Mouse (Mus musculus) C2C12 (cell line): ENCODE data around the gene Asl. TPM values are rescaled to one million over a fixed set of nuclear protein-coding genes. Genes with fewer than 3 reads are reported as not detected.

Experiments used
- H3K27me3 ChIP-seq: one replicate; pipeline ENCODE4 v1.6.1; 2011; ENCODE audit not compliant: control insufficient read depth, insufficient read depth, insufficient read length
- H3K36me3 ChIP-seq: one replicate; pipeline ENCODE4 v1.6.1; 2011; ENCODE audit not compliant: control insufficient read depth, insufficient read depth
- H3K4me3 ChIP-seq: one replicate; pipeline ENCODE4 v1.5.1; 2011; ENCODE audit warnings: mild to moderate bottlenecking, control low read depth; ENCODE audit not compliant: poor library complexity, insufficient read depth, severe bottlenecking
- H3K79me2 ChIP-seq: one replicate; pipeline ENCODE4 v1.6.1; 2011; ENCODE audit not compliant: control insufficient read depth, insufficient read depth
- H3K79me3 ChIP-seq: one replicate; pipeline ENCODE4 v1.6.1; 2011; ENCODE audit warnings: low read depth, control low read depth
- H3ac ChIP-seq: one replicate; pipeline ENCODE3; 2011; ENCODE audit warnings: low read depth; ENCODE audit not compliant: control insufficient read depth, insufficient read length
- CEBPB ChIP-seq: IDR thresholded peaks from one replicate; pipeline ENCODE4 v1.6.1; 2011; ENCODE audit warnings: low read depth, mild to moderate bottlenecking, control low read depth, moderate library complexity
- CTCF ChIP-seq: IDR thresholded peaks from one replicate; pipeline ENCODE4 v1.5.1; 2011; ENCODE audit not compliant: control insufficient read depth, insufficient read depth, insufficient read length
- FOSL1 ChIP-seq: IDR thresholded peaks from one replicate; pipeline ENCODE4 v1.8.0; 2011; ENCODE audit warnings: mild to moderate bottlenecking, low read length; ENCODE audit not compliant: poor library complexity, insufficient read depth, severe bottlenecking
- MAX ChIP-seq: IDR thresholded peaks from one replicate; pipeline ENCODE4 v1.6.1; 2011; ENCODE audit warnings: mild to moderate bottlenecking, control low read depth
- MYOD1 ChIP-seq: IDR thresholded peaks from one replicate; pipeline ENCODE4 v1.6.1; 2011; ENCODE audit warnings: low read depth; ENCODE audit not compliant: control insufficient read depth, insufficient read length
- MYOG ChIP-seq: IDR thresholded peaks from one replicate; pipeline ENCODE4 v1.6.1; 2011; ENCODE audit not compliant: control insufficient read depth, insufficient read length; ENCODE audit errors: extremely low read depth
- USF1 ChIP-seq: IDR thresholded peaks from one replicate; pipeline ENCODE4 v1.6.1; 2011; ENCODE audit warnings: low read depth, mild to moderate bottlenecking, control low read depth, moderate library complexity
- polyA plus RNA-seq: library from polyadenylated mRNA; unstranded; fragments of >200 nt; fragmentation: generic; extraction: Trizol; gene quantifications from one replicate; pipeline ENCODE4 v1.2.1, GENCODE M21; 2012; ENCODE audit warnings: missing spikeins

Gene Asl
- polyA plus RNA-seq, 1 experiment, result 26.4 TPM

GRCm38 (mm10) chr5:129966448-129966847, 62.6 kb downstream of the Asl start:
- Histone ChIP-seq H3K27me3 (no peaks in the 10 kb centered on the region), H3K4me3 (no peak overlapping the region), H3K79me2 (peaks cover 68% of the 10 kb centered on the region), H3K79me3 (peaks cover 13% of the 10 kb centered on the region), H3K36me3 (no peaks in the 10 kb centered on the region), H3ac (no peak overlapping the region)
- TF ChIP-seq MYOG (no peak), USF1 (no peak)

GRCm38 (mm10) chr5:129963224-129963623, 65.8 kb downstream of the Asl start:
- no peak overlapping the region for H3ac ChIP-seq
- no peaks in the 10 kb centered on the region for H3K27me3 ChIP-seq
- H3K4me3 ChIP-seq, result no peak overlapping the region
- peaks cover 26% of the 10 kb centered on the region for H3K79me3 ChIP-seq
- TF ChIP-seq MYOG (no peak), CEBPB (no peak), MAX (no peak), USF1 (no peak), FOSL1 (no peak), CTCF (no peak), MYOD1 (no peak)
- no peaks in the 10 kb centered on the region for H3K36me3 ChIP-seq
- H3K79me2 ChIP-seq, result peaks cover 80% of the 10 kb centered on the region

Other genes starting within 250 kb of the Asl start
- 131 TPM for gene Psph, start 241.8 kb downstream of the Asl start, polyA plus RNA-seq
- 48.6 TPM for gene Sumf2, start 182.3 kb downstream of the Asl start, polyA plus RNA-seq
- gene Chchd2, start 141.8 kb downstream of the Asl start, polyA plus RNA-seq, result 856 TPM
- gene Zbed5, start 133.5 kb downstream of the Asl start, polyA plus RNA-seq, result 1.4 TPM
- gene Phkg1, start 130.7 kb downstream of the Asl start, polyA plus RNA-seq, result 0.15 TPM
- 0.28 TPM for gene Nupr1l, start 120.7 kb downstream of the Asl start, polyA plus RNA-seq
- 16.5 TPM for gene Vkorc1l1, start 87.3 kb downstream of the Asl start, polyA plus RNA-seq
- 56.0 TPM for gene Gusb, start 26.2 kb downstream of the Asl start, polyA plus RNA-seq
- 32.6 TPM for gene Crcp, start within 50 bp of the Asl start, polyA plus RNA-seq
- gene Tpst1, start 44.1 kb upstream of the Asl start, polyA plus RNA-seq, result 22.3 TPM
- gene Kctd7, start 115.6 kb upstream of the Asl start, polyA plus RNA-seq, result 2.4 TPM
- gene Rabgef1, start 142.6 kb upstream of the Asl start, polyA plus RNA-seq, result 14.3 TPM
- gene Tmem248, start 187.8 kb upstream of the Asl start, polyA plus RNA-seq, result 26.9 TPM
- gene Sbds, start 226.3 kb upstream of the Asl start, polyA plus RNA-seq, result 43.2 TPM
- 24.2 TPM for gene Tyw1, start 226.4 kb upstream of the Asl start, polyA plus RNA-seq